Mouse (Mus musculus): ENCODE data around the gene Pigm.

Gene Pigm

DNA sequence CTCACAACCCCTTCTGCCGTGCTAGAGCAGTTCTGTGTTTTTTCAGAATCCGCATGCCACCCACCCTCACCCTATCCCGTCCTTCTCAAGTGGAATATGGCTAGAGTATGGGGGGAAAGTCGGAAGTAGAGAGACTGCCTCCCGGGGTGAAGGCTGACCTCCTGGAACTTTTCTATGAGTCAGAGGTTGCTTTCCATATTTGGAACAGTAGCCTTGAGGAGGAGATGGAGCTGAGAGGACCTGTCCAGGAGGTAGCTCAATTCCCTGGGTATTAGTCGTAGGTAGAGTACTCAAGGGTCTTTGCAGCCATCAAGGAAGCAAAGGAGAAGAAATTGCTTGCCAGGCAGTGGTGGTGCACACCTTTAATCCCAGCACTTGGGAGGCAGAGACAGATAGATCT is 24.3 kb upstream of the Pigm start:
- no peak for DNase-seq (ENCODE audit: low read depth, low spot score)

DNA sequence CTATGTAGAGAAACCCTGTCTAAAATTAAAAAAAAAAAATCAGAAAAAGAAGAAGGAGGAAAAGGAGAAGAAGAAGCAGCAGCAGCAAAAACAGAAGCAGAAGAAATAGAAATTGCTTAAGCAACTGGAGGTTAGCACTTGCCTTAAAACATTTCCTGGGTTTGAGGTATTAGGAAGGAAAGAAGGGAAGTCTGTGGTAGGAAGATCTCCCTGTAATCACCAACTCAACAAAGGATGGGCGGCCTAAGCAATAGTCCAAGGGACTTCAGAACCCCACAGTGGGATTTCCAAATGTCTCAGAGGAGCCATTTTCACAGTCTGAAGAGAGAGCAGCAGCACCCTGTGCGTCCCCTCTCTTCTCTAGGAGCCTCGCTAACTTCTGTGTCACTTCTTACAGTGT is 23.9 kb upstream of the Pigm start:
- DNase-seq (ENCODE audit: low read depth, low spot score), result no peak

DNA sequence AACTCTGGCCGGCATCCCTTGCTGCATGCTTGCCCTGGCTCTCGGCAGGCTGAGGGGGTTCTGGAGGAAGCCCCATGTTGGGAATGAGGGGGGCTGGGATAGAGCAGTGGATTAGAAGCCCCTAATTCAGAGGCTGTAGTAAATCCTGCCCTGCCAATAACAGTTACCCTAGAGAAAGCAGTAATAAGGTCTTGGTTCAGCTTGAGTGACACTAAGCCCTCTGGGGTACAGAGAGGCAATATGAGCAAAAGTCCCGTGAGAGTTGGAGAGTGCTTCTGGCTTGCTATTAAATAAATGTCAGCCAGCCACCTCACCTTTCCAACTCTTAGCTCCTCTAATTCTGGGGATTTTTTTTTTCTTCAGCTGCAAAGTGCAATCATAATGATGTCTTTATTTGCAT is 21.0 kb upstream of the Pigm start:
- DNase-seq (ENCODE audit: low read depth, low spot score), result no peak

DNA sequence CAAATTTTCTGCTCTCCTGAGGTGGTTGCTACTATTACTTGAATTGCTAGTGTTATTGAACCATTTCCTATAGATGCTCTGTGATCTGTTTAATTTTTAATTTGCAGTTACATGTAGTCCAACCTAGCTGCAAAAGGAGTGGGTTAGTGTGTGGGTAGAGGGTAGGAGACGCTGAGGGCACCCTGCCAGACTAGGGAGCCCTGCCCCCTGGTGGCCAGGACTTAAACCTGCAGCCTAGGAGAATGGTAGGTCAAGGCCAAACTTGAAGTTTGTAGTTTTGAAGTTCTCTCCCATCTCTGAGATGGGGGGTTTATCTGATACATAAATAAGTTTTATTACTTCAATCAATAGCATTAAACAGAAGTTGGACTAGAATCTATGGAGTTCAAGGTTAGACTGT is 18.8 kb upstream of the Pigm start:
- peak; percentile 38 for DNase-seq (ENCODE audit: low read depth, low spot score)

DNA sequence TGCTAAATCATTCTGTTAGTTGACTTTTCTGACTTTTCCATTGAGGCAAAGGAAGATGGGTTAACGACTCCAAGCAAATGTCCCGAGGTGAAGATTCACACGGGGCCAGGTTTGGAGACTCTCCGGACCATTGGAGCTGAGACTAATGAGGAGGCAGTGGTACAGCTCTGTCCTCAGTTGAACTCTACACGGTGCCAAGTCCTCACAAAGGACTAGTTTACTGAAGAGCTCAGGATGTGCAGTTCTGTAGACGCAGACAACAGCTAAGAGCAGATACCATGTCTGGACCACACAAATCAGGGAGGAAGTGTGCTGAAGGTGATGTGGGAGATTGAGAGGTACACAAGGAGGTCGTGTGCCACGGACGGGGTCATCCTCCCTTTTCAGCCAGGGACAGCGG is 18.0 kb upstream of the Pigm start:
- DNase-seq (ENCODE audit: low read depth, low spot score), result no peak

DNA sequence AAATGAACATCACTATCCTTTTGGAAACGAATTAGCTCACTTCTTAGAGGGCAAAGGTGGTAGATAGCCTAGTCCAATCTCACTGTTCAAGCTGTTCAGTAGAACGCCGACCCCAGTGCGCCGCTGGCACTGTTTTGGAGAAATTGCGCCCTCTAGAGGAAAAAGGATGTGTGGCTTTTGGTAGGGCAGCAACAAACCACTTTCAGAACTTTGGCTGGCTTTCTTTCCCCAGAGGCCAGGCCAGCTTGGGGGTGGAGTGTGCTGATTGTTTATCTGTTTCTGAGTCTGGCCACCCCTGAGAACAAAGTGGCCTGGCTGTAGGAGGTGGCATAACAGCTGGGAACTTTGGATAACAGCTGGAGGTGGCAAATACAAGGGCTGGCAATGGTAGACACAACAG is 11.7 kb upstream of the Pigm start:
- DNase-seq (ENCODE audit: low read depth, low spot score), result peak; percentile 44

DNA sequence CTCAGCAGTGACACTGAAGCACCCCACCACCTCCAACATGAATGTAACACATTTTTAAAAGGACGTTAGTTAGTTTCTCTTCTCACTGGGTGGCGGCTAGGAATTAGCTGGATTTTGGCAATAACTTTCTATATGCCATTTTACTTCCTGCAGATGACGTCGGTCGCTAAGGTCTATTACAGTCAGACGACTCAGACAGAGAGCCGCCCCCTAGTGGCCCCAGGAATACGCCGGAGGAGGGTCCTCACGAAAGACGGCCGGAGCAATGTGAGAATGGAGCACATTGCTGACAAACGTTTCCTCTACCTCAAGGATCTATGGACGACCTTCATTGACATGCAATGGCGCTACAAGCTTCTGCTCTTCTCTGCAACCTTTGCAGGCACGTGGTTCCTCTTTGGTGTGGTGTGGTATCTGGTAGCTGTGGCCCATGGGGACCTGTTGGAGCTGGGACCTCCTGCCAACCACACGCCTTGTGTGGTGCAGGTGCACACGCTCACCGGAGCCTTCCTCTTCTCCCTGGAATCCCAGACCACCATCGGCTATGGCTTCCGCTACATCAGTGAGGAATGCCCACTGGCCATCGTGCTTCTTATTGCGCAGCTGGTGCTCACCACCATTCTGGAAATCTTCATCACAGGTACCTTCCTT is 7.5 kb upstream of the Pigm start:
- peak; percentile 28 for DNase-seq (ENCODE audit: low read depth, low spot score)

DNA sequence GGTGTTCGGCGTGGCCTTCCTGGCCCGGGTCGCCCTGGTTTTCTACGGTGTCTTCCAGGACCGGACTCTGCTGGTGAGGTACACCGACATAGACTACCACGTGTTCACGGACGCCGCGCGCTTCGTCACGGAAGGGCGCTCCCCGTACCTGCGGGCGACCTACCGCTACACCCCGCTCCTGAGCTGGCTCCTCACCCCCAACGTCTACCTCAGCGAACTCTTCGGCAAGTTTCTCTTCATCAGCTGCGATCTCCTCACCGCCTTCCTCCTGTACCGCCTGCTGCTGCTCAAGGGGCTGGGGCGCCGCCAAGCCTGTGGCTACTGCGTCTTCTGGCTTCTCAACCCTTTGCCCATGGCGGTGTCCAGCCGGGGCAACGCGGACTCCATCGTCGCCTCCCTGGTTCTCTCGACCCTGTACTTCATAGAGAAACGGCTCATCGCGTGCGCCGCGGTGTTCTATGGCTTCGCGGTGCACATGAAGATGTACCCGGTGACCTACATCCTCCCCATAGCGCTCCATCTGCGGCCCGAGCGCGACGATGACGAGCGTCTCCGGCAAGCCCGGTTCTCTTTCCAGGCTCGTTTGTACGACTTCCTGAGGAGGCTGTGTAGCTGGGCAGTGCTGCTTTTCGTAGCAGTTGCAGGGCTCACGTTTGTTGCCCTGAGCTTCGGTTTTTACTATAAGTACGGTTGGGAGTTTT is 562 bp downstream of the Pigm start:
- peak; percentile 52 for DNase-seq (ENCODE audit: low read depth, low spot score)

DNA sequence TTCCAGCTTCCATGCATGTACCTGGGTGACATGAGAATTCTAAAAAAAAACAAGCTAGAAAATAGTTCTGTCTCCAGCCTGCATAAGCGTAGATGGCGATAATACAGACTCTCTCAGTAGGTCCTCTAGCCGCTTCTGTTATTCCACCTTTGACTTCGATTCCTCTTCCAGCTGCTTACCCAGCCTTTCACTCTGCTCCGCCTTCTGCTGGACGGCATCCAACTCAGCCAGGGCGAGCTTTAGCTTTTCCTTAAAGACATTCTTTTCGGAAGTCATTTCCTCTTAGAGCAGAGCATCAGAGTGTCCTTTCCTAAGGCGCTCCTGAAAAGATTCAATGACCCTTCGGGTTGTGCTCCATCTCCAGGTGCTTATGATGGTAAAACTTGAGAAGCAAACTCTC is 3.7 kb downstream of the Pigm start:
- DNase-seq (ENCODE audit: low read depth, low spot score), result no peak

DNA sequence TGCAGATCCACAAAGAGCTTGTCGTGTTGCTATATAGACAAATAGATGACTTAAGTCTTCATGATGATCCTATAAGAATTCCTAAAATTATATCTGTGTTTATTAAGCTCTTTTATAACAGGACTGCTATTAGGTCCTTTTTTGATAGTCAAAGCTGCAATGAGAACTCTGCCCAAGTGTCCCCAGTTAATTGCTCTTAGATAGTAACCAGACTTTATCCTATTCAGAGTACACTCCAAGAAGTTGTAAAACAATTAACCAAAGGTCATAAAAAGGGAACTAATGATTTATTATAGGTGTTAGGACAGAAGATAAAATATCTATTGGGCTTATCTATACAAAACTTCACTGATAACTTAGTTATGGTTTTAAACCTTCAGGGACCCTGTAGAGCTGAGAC is 5.7 kb downstream of the Pigm start:
- no peak for DNase-seq (ENCODE audit: low read depth, low spot score)

DNA sequence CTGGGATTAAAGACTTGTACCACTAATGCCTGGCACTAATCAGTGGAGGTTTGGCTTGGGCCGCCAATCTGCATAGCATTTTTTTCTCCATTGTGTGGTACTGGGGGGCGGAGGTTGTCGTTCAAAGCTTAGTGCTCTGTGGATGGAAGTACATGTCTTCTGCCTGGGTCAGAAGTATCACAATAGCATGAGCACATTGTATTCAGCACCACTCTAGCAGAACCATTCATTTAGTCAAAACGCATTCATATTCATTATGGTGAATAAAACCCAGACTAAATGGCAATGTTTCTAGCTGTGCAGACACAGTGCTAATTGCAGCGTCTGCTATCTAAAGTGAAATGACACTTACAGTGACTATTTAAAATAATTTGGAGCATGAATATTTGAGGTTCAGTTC is 10.9 kb downstream of the Pigm start:
- no peak for DNase-seq (ENCODE audit: low read depth, low spot score)

DNA sequence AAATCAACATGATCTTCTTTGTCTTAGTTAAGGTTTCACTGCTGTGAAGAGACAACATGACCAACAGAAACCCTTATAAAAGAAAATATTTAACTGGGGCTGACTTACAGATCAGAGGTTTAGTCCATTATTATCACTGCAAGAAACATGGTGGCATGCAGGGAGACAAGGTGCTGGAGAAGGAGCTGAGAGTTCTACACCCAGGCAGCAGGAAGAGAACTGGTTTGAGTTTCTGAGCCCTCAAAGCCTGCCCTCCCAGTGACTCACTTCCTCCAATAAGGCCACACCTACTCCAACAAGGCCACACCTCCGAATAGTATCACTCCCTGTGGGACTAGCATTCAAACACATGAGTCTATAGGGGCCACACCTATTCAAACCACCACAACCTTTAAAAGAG is 14.4 kb downstream of the Pigm start:
- peak; percentile 82 for DNase-seq (ENCODE audit: low read depth, low spot score)

DNA sequence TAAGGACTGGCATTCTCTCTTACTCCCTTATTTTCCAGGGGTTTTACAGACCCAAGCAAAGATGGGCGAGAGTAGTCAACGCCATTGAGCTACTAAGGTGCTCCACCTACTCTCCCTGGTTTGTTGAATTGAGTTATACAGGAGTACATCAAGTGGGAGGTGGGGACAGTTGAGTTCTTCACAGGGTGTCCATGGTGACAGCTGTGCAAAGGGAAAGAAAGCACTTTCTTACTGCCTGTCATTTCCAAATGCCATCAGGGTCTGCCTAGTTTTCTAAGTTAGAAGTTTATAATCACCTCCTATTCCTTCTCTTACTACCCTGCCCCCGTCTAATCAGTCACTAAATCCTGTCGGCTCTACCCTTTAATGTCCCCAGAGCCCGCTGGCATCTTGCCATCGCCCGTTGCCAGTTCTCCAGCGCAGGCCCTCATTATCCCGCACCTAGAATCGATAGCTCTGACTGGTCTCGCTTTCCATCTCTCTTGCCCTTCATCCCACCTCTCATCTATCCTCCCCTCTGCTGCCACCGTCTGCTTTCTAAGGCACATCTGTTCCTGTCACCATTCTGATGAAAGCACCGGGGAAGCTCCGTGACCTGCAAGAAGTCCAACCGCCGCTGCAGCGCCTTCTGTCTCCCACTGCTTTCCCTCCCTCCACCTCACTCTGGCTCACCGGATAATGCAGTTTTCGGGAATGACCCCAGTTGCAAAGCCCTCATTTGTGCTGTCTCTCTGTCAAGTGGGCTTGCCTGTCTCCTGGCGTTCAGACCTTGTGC is 15.6 kb downstream of the Pigm start:
- no peak for DNase-seq (ENCODE audit: low read depth, low spot score)

DNA sequence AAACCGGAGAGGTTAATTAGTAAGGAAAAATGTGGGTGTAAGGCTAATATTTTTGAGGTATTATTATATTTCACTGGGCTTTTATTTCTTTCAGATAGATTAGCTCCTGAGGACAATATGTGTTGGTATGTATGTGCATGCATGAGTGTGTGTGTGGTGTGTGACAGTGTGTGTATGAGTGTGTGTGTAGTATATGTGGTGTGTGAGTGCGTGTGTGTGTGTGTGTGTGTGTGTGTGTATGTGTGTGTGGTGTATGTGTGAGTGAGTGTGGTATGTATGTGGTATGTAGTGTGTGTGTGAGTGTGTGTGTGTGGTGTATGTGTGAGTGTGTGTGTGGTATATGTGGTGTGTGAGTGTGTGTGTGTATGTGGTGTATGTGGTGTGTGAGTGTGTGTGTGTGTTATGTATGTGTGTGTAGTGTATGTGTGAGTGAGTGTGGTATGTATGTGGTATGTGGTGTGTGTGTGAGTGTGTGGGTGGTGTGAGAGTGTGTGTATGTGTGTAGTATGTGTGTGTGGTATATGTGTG is 16.4 kb downstream of the Pigm start:
- DNase-seq (ENCODE audit: low read depth, low spot score), result no peak

DNA sequence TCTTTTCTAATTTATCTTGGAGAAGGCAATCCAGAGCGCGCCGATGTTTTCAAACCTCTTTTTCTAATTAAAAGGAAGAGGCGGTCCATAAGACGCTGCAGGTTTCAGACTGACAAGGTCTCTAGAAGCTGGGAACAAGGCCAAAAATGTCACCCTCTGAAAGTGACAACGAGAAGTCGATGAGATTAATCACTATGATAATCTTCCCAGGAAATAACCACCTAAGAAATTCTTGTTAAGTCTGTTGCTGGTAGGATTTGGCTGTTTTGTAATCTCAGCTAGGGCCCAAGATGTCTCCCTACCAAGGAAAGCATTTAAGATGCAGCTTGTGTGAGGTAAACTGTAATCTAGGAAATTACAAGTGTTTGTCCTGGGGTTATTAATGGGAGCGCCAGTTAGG is 17.4 kb downstream of the Pigm start:
- no peak for DNase-seq (ENCODE audit: low read depth, low spot score)

DNA sequence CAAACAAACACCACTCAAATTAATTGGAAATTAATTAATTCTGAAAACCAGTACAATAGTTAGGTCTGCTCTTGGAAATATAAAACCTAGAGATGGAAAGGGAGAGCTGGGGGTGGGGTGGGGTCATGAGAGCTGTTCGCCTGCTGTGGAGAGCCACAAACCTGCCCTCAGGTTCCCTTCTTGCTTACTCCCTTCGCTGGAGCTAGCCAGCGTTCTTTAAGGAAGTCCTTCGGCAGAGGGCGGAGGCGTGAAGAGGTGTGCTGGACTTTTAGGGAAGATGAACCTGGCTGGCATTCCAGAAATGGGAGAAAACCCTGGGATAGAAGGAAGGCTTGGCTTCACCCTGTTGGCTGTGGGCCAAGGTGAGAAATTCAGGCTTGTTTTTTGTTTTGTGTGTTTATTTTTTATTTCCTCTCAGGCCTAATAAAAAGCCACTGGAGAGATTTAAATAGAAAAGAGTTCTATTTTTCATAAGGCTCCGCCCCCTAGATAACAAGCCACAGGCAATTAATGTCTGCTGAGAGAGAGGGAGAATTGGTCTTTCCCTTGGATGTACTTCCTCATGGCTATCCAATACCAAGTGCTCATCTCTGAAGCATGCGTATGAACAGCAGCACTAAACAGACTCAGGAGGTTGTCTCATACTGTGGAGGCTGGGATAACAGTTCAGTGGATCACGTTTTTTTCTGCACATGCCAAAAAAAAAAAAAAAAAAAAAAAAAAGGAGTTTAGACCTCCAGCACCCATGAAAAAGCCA is 20.8 kb downstream of the Pigm start:
- DNase-seq (ENCODE audit: low read depth, low spot score), result no peak

DNA sequence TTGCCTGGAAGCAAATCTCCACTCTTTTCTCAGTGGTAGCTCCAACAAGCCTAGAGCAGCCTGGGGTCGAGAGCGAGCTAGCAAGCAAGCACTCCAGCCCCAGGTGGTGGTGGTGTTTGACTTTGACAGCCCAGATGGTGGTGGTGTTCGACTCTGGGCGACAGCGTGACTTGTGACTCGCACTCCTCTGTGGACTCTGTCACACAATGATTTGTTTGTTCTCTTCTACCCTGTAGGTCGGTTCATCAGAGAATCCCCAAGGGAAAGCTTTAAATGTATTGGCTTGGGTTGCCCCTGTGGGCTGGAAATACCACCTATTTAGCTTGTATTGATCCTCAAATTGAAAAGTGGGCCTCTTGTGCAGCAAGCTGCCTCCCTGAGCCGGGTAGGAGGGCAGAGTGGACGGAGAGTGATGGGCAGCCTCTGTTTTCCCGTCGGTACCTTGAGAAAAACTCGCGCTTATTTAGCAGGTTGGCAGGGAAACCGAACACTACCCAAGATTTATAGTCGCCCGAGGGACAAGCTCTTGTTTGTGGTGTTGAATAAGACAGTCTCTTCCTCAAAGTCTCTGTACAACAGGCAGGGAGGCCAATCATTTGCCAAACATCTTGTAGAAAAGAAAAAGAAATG is 29.8 kb downstream of the Pigm start:
- DNase-seq (ENCODE audit: low read depth, low spot score), result peak; percentile 58

DNA sequence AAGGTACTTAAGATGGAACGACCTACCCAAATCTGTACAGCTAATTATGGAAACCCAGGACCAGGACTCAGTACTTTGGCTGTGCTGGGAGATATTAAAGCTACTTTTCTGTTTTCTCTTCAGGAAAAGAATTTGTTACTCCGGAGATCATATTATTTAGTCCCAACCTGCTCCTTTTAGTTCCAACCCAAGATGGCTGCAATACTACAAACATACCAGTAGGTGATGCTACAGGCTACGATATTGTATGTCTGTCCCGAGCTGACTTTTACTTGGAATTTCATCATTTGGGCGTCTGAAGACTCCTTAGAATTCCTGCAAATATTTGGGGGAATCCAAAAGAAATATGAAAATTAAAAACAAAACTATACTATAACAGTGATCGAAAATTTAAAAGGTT is 32.6 kb downstream of the Pigm start:
- DNase-seq (ENCODE audit: low read depth, low spot score), result peak; percentile 87

DNA sequence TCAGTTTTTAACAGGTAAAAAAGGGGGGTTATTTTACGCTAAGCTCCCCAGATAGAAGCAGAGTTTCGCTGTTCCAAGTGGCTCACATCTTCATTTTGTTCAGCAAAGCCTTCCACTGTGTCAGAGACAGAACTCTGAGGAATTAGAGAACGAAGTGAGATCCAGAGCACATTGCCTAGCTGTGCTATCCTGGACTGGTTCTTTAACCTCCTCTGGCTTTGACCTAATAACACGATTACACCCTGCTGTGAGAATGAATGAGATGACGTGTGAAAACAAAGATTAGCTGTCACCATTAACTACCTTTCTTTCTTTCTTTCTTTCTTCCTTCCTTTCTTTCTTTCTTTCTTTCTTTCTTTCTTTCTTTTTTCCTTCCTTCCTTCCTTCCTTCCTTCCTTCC is 33.1 kb downstream of the Pigm start:
- peak; percentile 48 for DNase-seq (ENCODE audit: low read depth, low spot score)

DNA sequence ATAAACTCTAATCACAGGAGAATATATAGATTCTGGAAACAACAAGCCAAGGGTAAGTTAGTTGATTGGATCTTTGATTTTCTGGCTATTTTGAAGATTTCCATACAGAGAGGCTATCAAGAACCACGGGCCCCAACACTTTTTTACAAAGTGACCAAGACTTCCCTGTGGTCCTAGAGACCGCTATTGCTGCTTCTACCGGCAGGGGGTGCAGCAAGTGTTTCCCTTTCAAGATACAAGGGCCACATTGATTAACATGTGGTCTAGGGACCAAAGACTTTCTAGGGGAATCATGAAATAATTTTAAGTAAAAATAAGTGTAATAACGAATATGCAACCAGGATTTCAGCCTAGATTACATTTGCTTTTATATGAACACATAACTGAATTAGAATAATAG is 34.5 kb downstream of the Pigm start:
- DNase-seq (ENCODE audit: low read depth, low spot score), result peak; percentile 72

DNA sequence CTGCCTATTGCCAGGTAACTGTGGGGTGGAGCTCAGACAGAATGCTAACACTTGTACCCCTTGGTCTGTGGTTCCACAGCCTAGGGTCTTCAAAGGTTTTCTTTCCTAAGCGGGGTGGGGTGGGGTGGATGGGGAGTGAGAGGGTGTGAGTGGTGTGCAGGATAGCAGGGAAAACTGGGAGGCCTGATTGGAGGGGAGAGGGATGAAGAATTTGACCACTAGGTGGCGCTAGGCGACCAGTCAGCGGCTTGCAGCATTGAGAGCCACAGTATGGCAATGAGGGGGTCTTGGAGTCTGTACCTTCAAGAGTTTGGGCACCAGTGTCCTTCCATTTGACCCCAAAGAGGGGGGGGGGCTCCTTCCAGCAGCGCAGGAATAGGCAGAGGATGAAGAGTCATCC is 35.9 kb downstream of the Pigm start:
- DNase-seq (ENCODE audit: low read depth, low spot score), result peak; percentile 66

Measured in 3T3-L1 (cell line).